Comparison of ENCODE assay signal across 8 mouse cellular contexts in genomic region chr17:27125185-27125584, GRCm38 (mm10). TPM values are rescaled to one million over a fixed set of nuclear protein-coding genes. Genes with fewer than 3 reads are reported as not detected.
DNase-seq lines count a peak whose midpoint lies in the region; ATAC-seq and TF ChIP-seq lines count a peak whose summit lies in the region.

No protein-coding gene starts in this region.

- no peaks in the 10 kb centered on the region for H3K9me3 ChIP-seq in G1E (replicated peaks)
- no peaks in the 10 kb centered on the region for H3K9me3 ChIP-seq in lung, embryonic 16.5 days (ENCODE audit: control insufficient read depth, low read length)

- no peak for TF ChIP-seq POLR2A in cerebellum, adult 2 months (IDR thresholded peaks at IDR 0.05; ENCODE audit: borderline replicate concordance, insufficient read depth, low read length)

- peaks cover 99% of the 10 kb centered on the region for H3K36me3 ChIP-seq in G1E (replicated peaks)
- H3K36me3 ChIP-seq in lung, embryonic 16.5 days (ENCODE audit: control insufficient read depth, insufficient read depth, low read length): peaks cover 13% of the 10 kb centered on the region

- no peak overlapping the region for H3K27ac ChIP-seq in cerebellum, adult 2 months (ENCODE audit: insufficient read depth, low read length)
- H3K27ac ChIP-seq in gastrocnemius, adult 2 months: peak overlapping the region; percentile 59
- H3K27ac ChIP-seq in lung, embryonic 16.5 days (ENCODE audit: low read length): peak overlapping the region; percentile 28

- H3K27me3 ChIP-seq in G1E (ENCODE audit: insufficient read depth, low read length): no peaks in the 10 kb centered on the region; the same call in 1 of the 2 replicates
- H3K27me3 ChIP-seq in cerebellum, adult 2 months (ENCODE audit: control insufficient read depth, insufficient read depth, low read length): no peaks in the 10 kb centered on the region
- H3K27me3 ChIP-seq in lung, embryonic 16.5 days (ENCODE audit: control insufficient read depth, insufficient read depth, low read depth, low read length): no peaks in the 10 kb centered on the region

- intact Hi-C loops in gastrocnemius, adult 2 months (cut with DNase I): loop anchor here (1.0 kb wide), 1 partner anchor 92 kb away; no protein-coding TSS in a partner anchor

- H3K9ac ChIP-seq in lung, embryonic 16.5 days (ENCODE audit: low read length): peak overlapping the region; percentile 8; the same call in 1 of the 2 replicates

- peak; percentile 77 for TF ChIP-seq CTCF in G1E (IDR thresholded peaks at IDR 0.05; ENCODE audit: low read depth, low read length)
- peak; percentile 91 for TF ChIP-seq CTCF in cerebellum, adult 2 months (IDR thresholded peaks at IDR 0.05; ENCODE audit: borderline replicate concordance, insufficient read depth, low read depth, low read length)
- peak; percentile 90 for TF ChIP-seq CTCF in gastrocnemius, adult 2 months (IDR thresholded peaks at IDR 0.05)

- peak; percentile 48; the same call in 1 of the 2 replicates for ATAC-seq in G1E (ENCODE audit: extremely low read depth, insufficient number of reproducible peaks, low FRiP score, poor library complexity, severe bottlenecking)
- ATAC-seq in lung, embryonic 16.5 days (ENCODE audit: low read depth): peak; percentile 40; the same call in 1 of the 2 replicates

- H3K4me2 ChIP-seq in lung, embryonic 16.5 days (ENCODE audit: low read depth, low read length): no peak overlapping the region

- H3K4me1 ChIP-seq in G1E (ENCODE audit: insufficient read depth, low read depth, low read length): peaks cover 18% of the 10 kb centered on the region
- H3K4me1 ChIP-seq in cerebellum, adult 2 months (ENCODE audit: control insufficient read depth, insufficient read depth, low read length): peaks cover 64% of the 10 kb centered on the region
- H3K4me1 ChIP-seq in lung, embryonic 16.5 days (replicated peaks; ENCODE audit: control insufficient read depth, insufficient read depth, low read length): peaks cover 4% of the 10 kb centered on the region; the same call in 1 of the 2 replicates

- DNase-seq in 416B (ENCODE audit: low read depth) (peak; percentile 61), G1E (ENCODE audit: low spot score) (peak; percentile 69)
- DNase-seq in cerebellum, adult 2 months: peak; percentile 80 to 88
- DNase-seq in gastrocnemius, adult 2 months: peak; percentile 86
- DNase-seq in kidney, postnatal 36 days: peak; percentile 56 to 87
- peak; percentile 72 to 73 for DNase-seq in right cerebral cortex, postnatal 10 days (ENCODE audit: low spot score in 2 of 2)
- DNase-seq in urinary bladder, adult 2 months (ENCODE audit: low spot score): peak; percentile 71

- 19% methylated on average over 12 of the region's 12 CpGs for whole genome bisulfite sequencing in cerebellum, adult 2 months
- 39% methylated on average over 12 of the region's 12 CpGs for WGBS in lung, embryonic 16.5 days

- H3K4me3 ChIP-seq in G1E (ENCODE audit: low read depth, low read length): no peak overlapping the region
- H3K4me3 ChIP-seq in cerebellum, adult 2 months (replicated peaks; ENCODE audit: insufficient read depth, low read depth, low read length): no peak overlapping the region
- H3K4me3 ChIP-seq in gastrocnemius, adult 2 months: no peak overlapping the region
- no peak overlapping the region for H3K4me3 ChIP-seq in lung, embryonic 16.5 days (ENCODE audit: low read length)

RNA-seq across cellular contexts. Expression of gene Uqcc2, which starts 8.5 kb away (rescaled TPM):
- 28.3 and 42.6 TPM in 2 replicates for total RNA-seq in G1E (2014; fragmentation: Nextera tagmentation)
- 113 and 123 TPM in 2 replicates for total RNA-seq in G1E (2017)
- polyA plus RNA-seq in G1E (2012): 205 and 223 TPM in 2 replicates
- 316 and 330 TPM in 2 replicates for polyA plus RNA-seq in cerebellum, adult 2 months (2012; rRNA removed)
- 100 to 1,000 TPM; 405 to 424 TPM for total RNA-seq in gastrocnemius, adult 2 months (2021)
- 248 and 255 TPM in 2 replicates for polyA plus RNA-seq in lung, embryonic 16.5 days (2015; fragmentation: Nextera tagmentation; extraction: Ambion mirVana)
- polyA plus RNA-seq in urinary bladder, adult 2 months (2012; rRNA removed): 175 and 243 TPM in 2 replicates

RNA-seq across cellular contexts. Expression of gene Ip6k3, which starts 42.4 kb away (rescaled TPM):
- total RNA-seq in G1E (2014; fragmentation: Nextera tagmentation) (not detected in 2 replicates), G1E (2017) (0.05 TPM in 1 of 2 replicates, not detected in the other)
- polyA plus RNA-seq in G1E (2012): not detected in 2 replicates
- 0.76 and 1.4 TPM in 2 replicates for polyA plus RNA-seq in cerebellum, adult 2 months (2012; rRNA removed)
- total RNA-seq in gastrocnemius, adult 2 months (2021): 10 to 100 TPM; 30.9 to 84.2 TPM
- 0.16 and 0.43 TPM in 2 replicates for polyA plus RNA-seq in lung, embryonic 16.5 days (2015; fragmentation: Nextera tagmentation; extraction: Ambion mirVana)
- 0.13 and 0.17 TPM in 2 replicates for polyA plus RNA-seq in urinary bladder, adult 2 months (2012; rRNA removed)
